Mouse (Mus musculus) embryonic fibroblast, embryonic 13.5 days (primary cell): ENCODE measurements around the gene Srgap2.

Experiments used
- CTCF ChIP-seq: IDR thresholded peaks from 2 replicates; pipeline ENCODE4 v1.5.1; 2011; ENCODE audit warnings: mild to moderate bottlenecking, control low read depth, low read length, moderate library complexity, borderline replicate concordance; ENCODE audit not compliant: insufficient read depth
- POLR2A ChIP-seq: IDR thresholded peaks from 2 replicates; pipeline ENCODE4 v1.6.1; 2011; ENCODE audit warnings: low read depth, mild to moderate bottlenecking, control low read depth, low read length, moderate library complexity

- no peak for TF ChIP-seq CTCF
- no peak for TF ChIP-seq POLR2A
Measured at GRCm38 (mm10) chr1:131288938-131289337, 238.2 kb downstream of the Srgap2 start.
